Mouse (Mus musculus): Measurements from ENCODE around the gene Stambpl1.

Gene Stambpl1

GRCm38 (mm10) chr19:34240273-34241039, 48.4 kb downstream of the Stambpl1 start:
- DNase-seq (ENCODE audit: low read depth) = no peak

GRCm38 (mm10) chr19:34241247-34241915, 49.4 kb downstream of the Stambpl1 start:
- no peak for DNase-seq (ENCODE audit: low read depth)

GRCm38 (mm10) chr19:34242925-34243324, 50.9 kb downstream of the Stambpl1 start:
- DNase-seq (ENCODE audit: low read depth) = no peak

GRCm38 (mm10) chr19:34244056-34244455, 52.0 kb downstream of the Stambpl1 start:
- DNase-seq (ENCODE audit: low read depth) = peak; percentile 75

- DNase-seq (ENCODE audit: low read depth) = no peak
Measured at GRCm38 (mm10) chr19:34248558-34248957, 56.5 kb downstream of the Stambpl1 start.

- no peak for DNase-seq (ENCODE audit: low read depth)
Measured at GRCm38 (mm10) chr19:34250621-34251020, 58.6 kb downstream of the Stambpl1 start.

- DNase-seq (ENCODE audit: low read depth) = no peak
Measured at GRCm38 (mm10) chr19:34251900-34252299, 59.9 kb downstream of the Stambpl1 start.

GRCm38 (mm10) chr19:34252450-34252849, 60.4 kb downstream of the Stambpl1 start:
- DNase-seq (ENCODE audit: low read depth) = no peak

GRCm38 (mm10) chr19:34254101-34254879, 62.3 kb downstream of the Stambpl1 start:
- DNase-seq (ENCODE audit: low read depth) = no peak

GRCm38 (mm10) chr19:34254880-34255681, 63.1 kb downstream of the Stambpl1 start, which contains the start of gene Acta2:
Acta2 (minus strand) TSS chr19:34255590.
- peak; percentile 69 for DNase-seq (ENCODE audit: low read depth)

GRCm38 (mm10) chr19:34256149-34256548, 64.1 kb downstream of the Stambpl1 start:
- DNase-seq (ENCODE audit: low read depth) = no peak

GRCm38 (mm10) chr19:34256936-34257335, 64.9 kb downstream of the Stambpl1 start:
- DNase-seq (ENCODE audit: low read depth) = no peak

- DNase-seq (ENCODE audit: low read depth) = no peak
Measured at GRCm38 (mm10) chr19:34262273-34262974, 70.4 kb downstream of the Stambpl1 start.

- peak; percentile 67 for DNase-seq (ENCODE audit: low read depth)
Measured at GRCm38 (mm10) chr19:34265604-34266193, 73.7 kb downstream of the Stambpl1 start.

- DNase-seq (ENCODE audit: low read depth) = no peak
Measured at GRCm38 (mm10) chr19:34268991-34269390, 77.0 kb downstream of the Stambpl1 start.

- no peak for DNase-seq (ENCODE audit: low read depth)
Measured at GRCm38 (mm10) chr19:34270106-34270726, 78.2 kb downstream of the Stambpl1 start.

GRCm38 (mm10) chr19:34270824-34271464, 78.9 kb downstream of the Stambpl1 start:
- no peak for DNase-seq (ENCODE audit: low read depth)

GRCm38 (mm10) chr19:34273073-34273472, 81.0 kb downstream of the Stambpl1 start:
- no peak for DNase-seq (ENCODE audit: low read depth)

- no peak for DNase-seq (ENCODE audit: low read depth)
Measured at GRCm38 (mm10) chr19:34278078-34278477, 86.0 kb downstream of the Stambpl1 start.

- DNase-seq (ENCODE audit: low read depth) = no peak
Measured at GRCm38 (mm10) chr19:34283614-34284013, 91.6 kb downstream of the Stambpl1 start.

Measured in fibroblast of lung, adult 2 months (primary cell).